Comparison of ENCODE assay signal across 24 mouse cellular contexts in the genomic region with DNA sequence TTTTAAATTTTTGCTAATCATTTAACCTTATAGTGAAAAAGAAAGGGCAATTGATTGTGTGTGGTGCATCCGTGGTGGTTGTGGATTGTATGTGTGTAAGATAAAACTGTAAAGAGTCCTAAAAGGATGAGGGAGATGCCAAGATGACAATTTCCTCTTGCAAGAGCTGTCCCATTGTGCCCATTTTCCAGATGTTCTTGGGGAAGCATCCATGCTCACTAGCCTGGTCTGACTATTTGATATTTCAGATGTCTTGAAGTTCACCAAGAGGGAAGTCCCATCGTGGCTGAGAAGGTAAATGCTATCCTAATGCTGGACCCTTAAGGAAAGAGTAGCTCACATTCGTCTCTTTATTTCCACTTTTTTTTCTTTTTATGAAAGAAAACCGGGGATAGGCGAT. TPM values are rescaled to one million over a fixed set of nuclear protein-coding genes. Genes with fewer than 3 reads are reported as not detected.
DNase-seq lines count a peak whose midpoint lies in the region; ATAC-seq lines count a peak whose summit lies in the region.
"Had no signal": no experiment of that assay in that cellular context is flagged by ENCODE, and none has a peak within 500 bp of the region (broad histone marks: within the 10 kb centered on the region; RNA-seq: fewer than 3 reads in every experiment).

No protein-coding gene starts in this region.

- peaks cover 5% of the 10 kb centered on the region for H3K4me1 ChIP-seq in heart, embryonic 11.5 days (ENCODE audit: control insufficient read depth, insufficient read depth, low read length)
- H3K4me1 ChIP-seq in neural tube, embryonic 15.5 days, result peaks cover 24% of the 10 kb centered on the region
- H3K4me1 ChIP-seq in limb, embryonic 12.5 days (replicated peaks), result peaks cover 42% of the 10 kb centered on the region

- ATAC-seq in heart, embryonic 11.5 days (replicated peaks; ENCODE audit: insufficient number of reproducible peaks, low FRiP score, low TSS enrichment), result no peak
- ATAC-seq in neural tube, embryonic 15.5 days (ENCODE audit: low FRiP score), result no peak
- ATAC-seq in limb, embryonic 12.5 days (ENCODE audit: insufficient number of reproducible peaks, insufficient read depth, low FRiP score, low TSS enrichment, low read depth), result no peak
- ATAC-seq in inflammation-experienced regulatory T-cells, adult 6 months, result no peak
- ATAC-seq: intestine, embryonic 16.5 days had no signal

- WGBS in heart, embryonic 11.5 days (ENCODE audit: insufficient replicate concordance), result 31% methylated on average over 5 of the region's 5 CpGs
- WGBS in neural tube, embryonic 15.5 days, result 12% methylated on average over 5 of the region's 5 CpGs
- 13% methylated on average over 5 of the region's 5 CpGs for WGBS in limb, embryonic 12.5 days

- DNase-seq in heart, postnatal 10 days, result no peak
- peak; percentile 33 for DNase-seq in neural tube, embryonic 10.5 days (ENCODE audit: extremely low spot score, low spot score)
- DNase-seq in kidney, adult 18-20 months, result no peak
- DNase-seq: adrenal gland, adult 2 months; cerebellum, adult 11-12 months; heart, postnatal 36 days; lung, postnatal 14 days; right cerebral cortex, postnatal 14 days; thymus, postnatal 36 days had no signal

- peaks cover 62% of the 10 kb centered on the region for H3K27me3 ChIP-seq in heart, embryonic 11.5 days (ENCODE audit: control insufficient read depth, insufficient read depth, low read length)
- peaks cover 90% of the 10 kb centered on the region for H3K27me3 ChIP-seq in neural tube, embryonic 15.5 days (replicated peaks)
- peaks cover 8% of the 10 kb centered on the region; the same call in 1 of the 2 replicates for H3K27me3 ChIP-seq in limb, embryonic 12.5 days

- intact Hi-C loops in heart, postnatal 10 days (cut with DNase I), result no loop called here

- no peaks in the 10 kb centered on the region for H3K9me3 ChIP-seq in heart, embryonic 11.5 days (replicated peaks; ENCODE audit: control insufficient read depth, low read length)
- H3K9me3 ChIP-seq in neural tube, embryonic 15.5 days (replicated peaks), result no peaks in the 10 kb centered on the region
- no peaks in the 10 kb centered on the region for H3K9me3 ChIP-seq in limb, embryonic 12.5 days
- H3K9me3 ChIP-seq: liver, embryonic 15.5 days had no signal

- no peak overlapping the region for H3K27ac ChIP-seq in heart, embryonic 11.5 days (ENCODE audit: low read depth, low read length)
- H3K27ac ChIP-seq in neural tube, embryonic 15.5 days (replicated peaks), result no peak overlapping the region
- H3K27ac ChIP-seq in limb, embryonic 12.5 days, result peak overlapping the region; percentile 91
- H3K27ac ChIP-seq: kidney, postnatal 0 days; liver, embryonic 15.5 days had no signal

- 0 out of 2 replicates have a peak overlapping the region, but pooled peaks have one; percentile 34 for H3K9ac ChIP-seq in heart, embryonic 11.5 days (ENCODE audit: low read depth, low read length)
- no peak overlapping the region for H3K9ac ChIP-seq in neural tube, embryonic 15.5 days (replicated peaks)
- peak overlapping the region; percentile 72 for H3K9ac ChIP-seq in limb, embryonic 12.5 days (replicated peaks)
- H3K9ac ChIP-seq: liver, embryonic 15.5 days had no signal

- H3K4me2 ChIP-seq in heart, embryonic 11.5 days, result peak overlapping the region; percentile 37
- no peak overlapping the region for H3K4me2 ChIP-seq in neural tube, embryonic 15.5 days
- peak overlapping the region; percentile 73 for H3K4me2 ChIP-seq in limb, embryonic 12.5 days
- H3K4me2 ChIP-seq: liver, embryonic 15.5 days had no signal

- H3K4me3 ChIP-seq in heart, embryonic 11.5 days (ENCODE audit: low read depth, low read length), result peak overlapping the region; percentile 21; the same call in 1 of the 2 replicates
- no peak overlapping the region for H3K4me3 ChIP-seq in neural tube, embryonic 15.5 days (replicated peaks)
- H3K4me3 ChIP-seq in limb, embryonic 12.5 days (replicated peaks), result peak overlapping the region; percentile 42
- H3K4me3 ChIP-seq: liver, embryonic 15.5 days; myocyte had no signal

- H3K36me3 ChIP-seq in heart, embryonic 11.5 days (ENCODE audit: control insufficient read depth, insufficient read depth, low read length), result no peaks in the 10 kb centered on the region
- H3K36me3 ChIP-seq in neural tube, embryonic 15.5 days, result no peaks in the 10 kb centered on the region
- no peaks in the 10 kb centered on the region for H3K36me3 ChIP-seq in limb, embryonic 12.5 days
- H3K36me3 ChIP-seq: liver, embryonic 15.5 days had no signal

RNA-seq across cellular contexts. Expression of a gene that starts 3.5 kb away (rescaled TPM):
- polyA plus RNA-seq in heart, embryonic 11.5 days (2014; fragmentation: Nextera tagmentation; extraction: Ambion mirVana), result 13.0 and 13.2 TPM in 2 replicates
- total RNA-seq in heart, postnatal 10 days (2021), result 1 to 10 TPM; 3.6 to 4.5 TPM
- 1.3 and 1.7 TPM in 2 replicates for polyA plus RNA-seq in neural tube, embryonic 15.5 days (2015; fragmentation: Nextera tagmentation; extraction: Ambion mirVana)
- polyA plus RNA-seq in limb, embryonic 12.5 days (2016; fragmentation: Nextera tagmentation; extraction: Ambion mirVana), result 64.0 and 64.8 TPM in 2 replicates
- not detected for polyA plus RNA-seq in inflammation-experienced regulatory T-cells, adult 6 months (2017; shearing (Covaris generic))
- total RNA-seq: common myeloid progenitor, adult 5-6 weeks had no signal

RNA-seq across cellular contexts. Expression of a gene that starts 32.8 kb away (rescaled TPM):
- polyA plus RNA-seq in heart, embryonic 11.5 days (2014; fragmentation: Nextera tagmentation; extraction: Ambion mirVana), result not detected in 2 replicates
- not detected for total RNA-seq in heart, postnatal 10 days (2021)
- polyA plus RNA-seq in neural tube, embryonic 15.5 days (2015; fragmentation: Nextera tagmentation; extraction: Ambion mirVana), result 0.64 and 0.77 TPM in 2 replicates
- not detected in 2 replicates for polyA plus RNA-seq in limb, embryonic 12.5 days (2016; fragmentation: Nextera tagmentation; extraction: Ambion mirVana)
- not detected for polyA plus RNA-seq in inflammation-experienced regulatory T-cells, adult 6 months (2017; shearing (Covaris generic))
- total RNA-seq: adrenal gland, adult 2 months; common myeloid progenitor, adult 5-6 weeks; ES-E14; gastrocnemius, postnatal 4 days; heart, postnatal 36 days; layer of hippocampus, postnatal 10 days; left cerebral cortex, postnatal 14 days had no signal
- polyA plus RNA-seq: adrenal gland, adult 2 months; forebrain, embryonic 11.5 days; intestine, embryonic 16.5 days; kidney, postnatal 0 days; liver, embryonic 15.5 days; myocyte; testis, adult 2 months had no signal
